Mouse (Mus musculus) layer of hippocampus, postnatal 14 days (tissue): ENCODE data around the gene Ptov1. TPM values are rescaled to one million over a fixed set of nuclear protein-coding genes. Genes with fewer than 3 reads are reported as not detected.

Source experiments
- DNase-seq, 2 experiments: peaks; one replicate each; pipeline ENCODE4 v3.0.0; 2021 to 2022; ENCODE audit warnings: low spot score in 2 of 2, mixed read lengths in 1 of 2
- total RNA-seq, 2 experiments: library from RNA; stranded (reverse); gene quantifications; 2 replicates each; pipeline ENCODE4 v1.2.3; 2021

Ptov1 gene
- total RNA-seq, 2 experiments from 2014 or later = 272 to 295 TPM

GRCm38 (mm10) chr7:44860576-44861428, 8.8 kb downstream of the Ptov1 start:
- peak; percentile 66 to 67 for DNase-seq

GRCm38 (mm10) chr7:44859896-44860295, 9.7 kb downstream of the Ptov1 start:
- no peak for DNase-seq

DNA sequence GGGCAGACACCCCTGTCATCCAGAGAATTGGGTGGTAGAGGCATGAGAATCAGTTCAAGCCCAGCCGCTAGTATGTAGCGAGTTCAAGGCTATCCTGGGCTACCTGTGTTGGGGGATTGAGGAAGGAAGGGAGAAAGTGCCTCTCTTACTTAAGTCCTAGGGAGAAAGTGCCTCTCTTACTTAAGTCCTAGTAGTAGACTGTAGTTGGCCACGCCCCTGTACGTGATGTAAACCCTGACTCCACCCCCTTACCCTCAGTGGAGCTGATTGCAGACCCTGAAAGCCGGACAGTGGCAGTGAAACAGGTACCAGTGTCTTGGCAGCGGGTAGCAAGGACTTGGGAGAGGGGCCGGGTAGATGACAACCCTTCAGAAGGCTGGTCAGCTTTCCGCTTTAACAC, 11.7 kb downstream of the Ptov1 start:
- no peak for DNase-seq

DNA sequence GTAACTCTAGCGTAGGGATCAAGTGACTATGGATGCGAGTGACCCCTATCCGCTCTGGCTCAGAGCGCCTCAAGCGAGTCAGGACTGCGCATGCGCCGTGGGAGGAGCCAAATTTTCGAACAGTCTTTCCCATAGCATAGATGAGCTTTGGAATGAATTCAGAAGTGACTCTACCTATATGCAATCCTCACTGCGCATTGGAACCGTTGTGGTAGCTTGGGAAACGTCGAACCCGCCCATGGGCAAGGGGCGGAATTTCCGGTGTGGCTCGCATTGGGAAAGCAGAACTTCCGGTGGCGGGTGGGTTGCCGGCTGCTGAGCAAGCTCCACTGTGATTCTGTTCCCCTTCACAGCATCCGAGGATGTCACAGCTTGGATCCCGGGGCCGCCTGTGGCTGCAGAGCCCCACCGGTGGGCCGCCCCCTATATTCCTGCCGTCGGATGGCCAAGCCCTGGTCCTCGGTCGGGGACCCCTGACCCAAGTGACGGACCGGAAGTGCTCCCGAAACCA, 12.5 kb downstream of the Ptov1 start, which contains the start of gene Pnkp:
Pnkp (plus strand) TSS at position 98 of the 511 bp plus-strand sequence.
- peak; percentile 91 to 94 for DNase-seq

DNA sequence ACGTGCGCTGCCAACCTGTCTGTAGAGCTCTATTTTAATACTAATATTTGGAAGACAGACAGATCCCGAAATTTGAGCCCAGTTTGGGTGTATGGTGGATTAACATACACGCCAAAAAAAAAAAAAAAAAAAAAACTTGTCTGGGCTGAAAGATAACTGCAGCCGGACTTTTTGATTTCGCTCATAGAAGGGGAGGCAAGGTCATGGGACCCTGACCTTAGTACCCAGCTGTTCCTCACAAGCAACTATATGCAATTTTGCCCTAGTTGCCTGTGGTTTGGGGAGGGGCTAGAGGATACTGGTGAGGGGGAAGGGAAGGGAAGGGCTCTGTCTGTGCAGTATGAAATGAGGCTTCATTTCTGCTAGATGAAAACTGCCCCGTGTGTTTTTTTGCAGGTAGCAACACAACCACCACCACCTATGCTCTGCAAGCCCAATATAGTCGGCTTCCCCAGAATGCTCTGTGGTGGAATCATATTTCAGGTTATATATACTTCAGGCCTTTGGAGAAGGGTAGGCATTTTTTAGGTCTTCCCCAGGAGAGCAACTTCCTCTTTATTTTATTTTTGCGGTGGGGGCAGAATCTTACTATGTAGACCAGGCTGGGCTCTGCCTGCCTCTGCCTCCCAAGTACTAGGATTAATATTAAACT, 13.2 kb downstream of the Ptov1 start:
- no peak for DNase-seq

DNA sequence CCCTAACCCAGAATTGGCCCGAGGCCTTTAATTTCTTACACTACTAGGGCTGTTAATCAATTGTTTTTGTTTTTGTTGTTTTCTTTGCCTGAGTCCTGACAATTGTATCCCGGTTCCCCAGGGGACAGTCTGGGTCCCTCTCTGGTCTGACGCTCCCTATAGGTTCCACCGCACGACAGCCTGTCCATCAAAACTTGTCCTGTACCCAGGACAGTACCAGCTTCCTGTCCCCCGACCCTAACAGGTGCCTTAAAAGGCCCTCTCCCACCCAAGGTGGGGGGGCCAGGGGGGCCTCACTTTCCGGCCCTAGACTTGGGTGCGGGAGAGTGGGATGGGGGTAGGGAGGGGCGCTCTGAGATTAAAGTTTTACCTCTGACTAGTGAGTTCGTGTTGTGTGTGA, 14.6 kb downstream of the Ptov1 start:
- DNase-seq = no peak

DNA sequence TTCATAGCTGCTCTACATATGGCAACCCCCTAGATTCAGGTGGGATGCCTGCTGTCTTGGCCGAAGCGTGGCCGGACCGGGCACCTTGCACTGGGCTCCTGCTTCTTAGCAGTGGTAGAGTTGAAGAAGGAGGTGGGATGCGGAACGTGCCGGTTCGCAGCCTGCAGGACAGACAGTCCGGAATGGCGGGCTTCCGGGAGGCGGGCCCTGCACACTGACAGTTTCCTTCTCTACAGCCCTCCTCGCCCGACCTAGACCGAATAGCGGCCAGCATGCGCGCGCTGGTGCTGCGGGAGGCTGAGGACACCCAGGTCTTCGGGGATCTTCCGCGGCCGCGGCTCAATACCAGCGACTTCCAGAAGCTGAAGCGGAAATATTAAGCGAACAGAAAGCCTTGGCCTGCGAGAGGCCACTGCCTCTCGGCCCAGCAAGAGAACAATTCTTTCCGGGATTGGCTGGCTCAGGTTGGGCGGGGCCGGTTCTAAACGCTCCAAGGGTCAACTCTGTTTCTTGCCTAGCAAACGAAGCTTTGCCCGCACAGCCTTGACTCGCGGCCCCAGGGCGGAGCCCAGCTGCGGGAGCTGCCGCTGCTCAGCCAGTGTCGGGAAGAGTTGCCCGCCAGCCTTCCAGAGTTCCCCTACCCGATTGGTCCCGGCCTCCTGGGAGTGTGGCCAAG, 15.1 kb downstream of the Ptov1 start:
- peak; percentile 76 to 78 for DNase-seq

DNA sequence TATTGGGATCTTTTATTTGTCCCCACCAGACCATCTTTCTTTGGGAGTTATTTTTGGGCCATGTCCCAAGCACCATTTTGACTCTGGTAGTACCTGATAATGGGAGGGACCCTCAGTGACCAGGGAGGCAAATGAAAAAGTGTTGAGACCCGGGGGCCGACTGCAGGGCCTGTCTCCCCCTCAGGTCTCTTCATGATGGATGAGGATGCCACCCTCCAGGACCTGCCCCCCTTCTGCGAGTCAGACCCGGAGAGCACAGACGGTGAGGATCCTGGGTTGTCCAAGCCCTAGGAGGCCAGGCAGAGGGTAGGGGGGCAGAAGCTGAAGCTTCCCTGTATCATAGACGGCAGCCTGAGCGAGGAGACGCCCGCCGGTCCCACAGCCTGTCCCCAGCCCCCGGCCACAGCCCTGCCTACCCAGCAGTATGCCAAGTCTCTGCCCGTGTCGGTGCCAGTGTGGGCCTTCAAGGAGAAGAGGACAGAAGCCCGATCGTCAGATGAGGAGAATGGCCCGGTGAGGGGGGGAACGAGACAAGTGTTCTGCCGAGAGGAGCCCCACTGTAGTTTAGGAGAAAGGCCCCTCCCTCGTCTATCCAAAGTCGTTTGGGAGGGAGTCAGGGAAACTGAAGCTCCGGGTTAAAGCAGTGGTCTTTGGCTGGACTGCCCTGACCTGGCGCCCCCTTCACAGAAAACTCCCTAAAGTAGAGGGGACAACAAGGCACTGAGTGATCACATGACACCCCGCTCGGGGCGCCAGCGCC, 15.8 kb downstream of the Ptov1 start:
- no peak for DNase-seq

DNA sequence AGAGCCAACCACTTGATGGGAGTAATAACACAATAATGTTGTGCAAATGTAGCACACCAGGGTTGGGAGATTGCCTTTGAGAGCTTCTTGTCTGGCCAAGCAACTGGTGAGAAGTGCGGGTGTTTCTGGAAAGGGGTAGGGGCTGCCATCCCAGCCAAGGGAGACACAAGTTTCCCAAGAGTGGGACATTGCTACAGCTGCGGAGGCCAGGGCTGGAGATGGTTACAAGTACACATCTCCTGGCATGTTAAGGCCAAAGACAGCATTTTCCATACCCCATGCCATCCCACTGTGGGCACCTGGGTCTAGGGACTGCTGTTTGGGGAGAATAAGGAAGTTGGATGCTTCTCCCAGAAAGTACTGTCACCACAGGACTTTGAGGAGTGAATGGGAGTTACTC, 16.5 kb downstream of the Ptov1 start:
- DNase-seq = no peak

DNA sequence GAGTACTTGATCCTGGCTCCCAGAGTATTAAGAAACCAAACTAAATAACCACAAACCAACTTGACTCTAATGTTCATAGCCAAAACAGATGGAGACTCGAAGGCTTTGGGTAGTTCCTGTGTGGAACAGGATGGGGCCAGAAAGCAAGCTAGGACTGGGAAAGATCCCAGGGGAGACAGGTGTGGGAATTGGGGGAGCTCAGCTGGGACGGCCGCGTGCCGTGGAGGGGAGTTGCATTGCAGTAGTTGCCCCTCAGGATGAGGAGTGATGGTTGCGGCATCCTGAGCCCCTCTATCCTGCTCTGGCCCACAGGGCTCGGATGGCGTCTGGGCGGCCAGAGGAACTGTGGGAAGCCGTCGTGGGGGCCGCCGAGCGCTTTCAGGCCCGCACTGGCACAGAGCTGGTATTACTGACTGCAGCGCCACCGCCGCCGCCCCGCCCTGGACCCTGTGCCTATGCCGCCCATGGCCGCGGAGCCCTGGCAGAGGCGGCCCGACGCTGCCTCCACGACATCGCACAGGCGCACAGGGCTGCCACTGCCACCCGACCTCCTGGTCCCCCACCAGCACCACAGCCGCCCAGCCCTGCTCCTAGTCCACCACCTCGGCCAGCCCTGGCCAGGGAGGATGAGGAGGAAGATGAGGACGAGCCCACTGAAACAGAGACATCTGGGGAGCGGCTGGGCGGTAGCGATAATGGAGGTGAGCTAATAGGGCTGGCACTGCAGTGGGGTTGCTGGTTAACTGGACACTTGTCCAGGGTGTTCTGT, 17.1 kb downstream of the Ptov1 start:
- DNase-seq = no peak

DNA sequence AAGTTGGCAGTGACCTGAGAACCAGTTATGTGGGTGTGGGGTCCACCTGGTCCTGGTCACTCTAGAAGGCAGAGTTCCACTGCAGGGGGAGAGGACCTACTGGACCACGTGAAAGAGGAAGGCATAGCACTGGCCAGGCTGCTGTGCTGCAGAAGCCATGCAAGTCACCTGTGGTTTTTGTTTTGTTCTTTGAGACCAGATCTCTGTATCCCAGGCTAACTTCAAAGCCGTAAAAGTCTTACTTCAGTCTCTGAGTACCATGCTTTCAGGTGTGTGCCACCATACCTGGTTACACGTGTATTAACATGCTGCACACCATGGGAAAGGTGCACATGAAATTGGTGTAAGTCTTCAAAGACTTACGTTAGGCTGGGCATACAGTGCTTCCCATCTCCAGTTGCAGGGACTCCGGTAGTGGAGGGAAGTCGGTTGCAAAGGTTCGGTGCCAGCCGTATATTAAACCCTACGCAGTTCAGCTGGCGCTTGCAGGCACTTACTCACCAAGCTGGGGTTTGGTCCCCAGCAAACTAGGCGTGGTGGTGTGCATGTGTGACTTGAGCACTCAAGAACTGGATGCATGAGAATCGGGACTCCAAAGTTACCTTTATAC, 17.9 kb downstream of the Ptov1 start:
- DNase-seq = no peak

GRCm38 (mm10) chr7:44850789-44851624, 18.6 kb downstream of the Ptov1 start:
- DNase-seq = no peak

DNA sequence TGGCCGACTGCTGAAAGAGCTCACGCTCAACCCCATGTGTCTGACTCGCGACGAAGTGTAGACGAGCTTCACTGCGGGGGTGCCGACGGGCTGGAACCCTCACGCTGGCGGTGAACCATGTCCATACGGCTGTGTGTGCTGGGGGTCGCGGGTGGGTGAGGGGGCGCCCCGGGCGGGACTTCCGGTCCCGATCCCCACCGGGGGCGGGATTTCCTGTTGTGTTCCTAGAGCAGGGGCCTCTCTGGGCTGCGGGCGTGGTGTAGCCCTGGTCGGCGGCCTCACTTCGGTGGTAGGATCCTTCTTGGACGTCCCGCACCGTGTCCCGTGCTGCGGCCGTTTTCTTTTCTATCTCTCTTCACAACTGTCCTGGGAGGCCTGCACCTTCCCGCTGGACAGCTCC, 19.4 kb downstream of the Ptov1 start:
- DNase-seq = peak; percentile 77 to 80

DNA sequence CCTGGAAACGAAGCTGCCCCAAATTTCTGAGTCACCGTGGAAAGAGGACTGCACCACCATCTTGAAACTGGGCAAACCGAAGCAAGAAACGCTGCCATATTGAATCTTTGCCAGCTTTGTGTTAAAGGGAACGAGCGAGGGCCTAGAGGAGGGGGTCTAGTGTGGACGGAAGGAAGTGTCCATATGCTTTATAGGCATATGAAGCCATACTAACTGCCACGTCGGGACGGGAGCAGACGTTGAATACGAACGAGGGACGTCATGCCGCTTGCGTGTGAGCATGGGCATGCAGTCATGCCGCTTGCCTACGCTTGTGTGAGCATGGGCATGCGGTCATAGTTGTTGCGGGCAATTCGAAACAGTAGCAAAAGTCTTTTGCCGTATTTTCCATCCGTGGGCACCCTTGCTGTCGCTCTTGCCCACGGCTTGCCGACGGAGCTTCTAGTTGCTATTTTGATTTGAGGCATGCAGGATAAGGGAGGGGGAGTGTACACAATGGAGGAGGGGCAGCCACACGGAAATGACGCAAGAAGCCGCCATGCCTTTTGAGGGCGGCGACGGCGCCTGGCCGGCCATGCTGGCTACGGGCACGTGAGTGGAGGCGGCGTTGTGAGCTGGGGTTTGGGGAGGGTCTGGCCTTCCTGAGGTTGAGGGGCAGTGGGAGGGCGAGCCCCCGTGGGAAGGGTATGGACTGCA, 20.0 kb downstream of the Ptov1 start:
- DNase-seq = peak; percentile 90 to 95

DNA sequence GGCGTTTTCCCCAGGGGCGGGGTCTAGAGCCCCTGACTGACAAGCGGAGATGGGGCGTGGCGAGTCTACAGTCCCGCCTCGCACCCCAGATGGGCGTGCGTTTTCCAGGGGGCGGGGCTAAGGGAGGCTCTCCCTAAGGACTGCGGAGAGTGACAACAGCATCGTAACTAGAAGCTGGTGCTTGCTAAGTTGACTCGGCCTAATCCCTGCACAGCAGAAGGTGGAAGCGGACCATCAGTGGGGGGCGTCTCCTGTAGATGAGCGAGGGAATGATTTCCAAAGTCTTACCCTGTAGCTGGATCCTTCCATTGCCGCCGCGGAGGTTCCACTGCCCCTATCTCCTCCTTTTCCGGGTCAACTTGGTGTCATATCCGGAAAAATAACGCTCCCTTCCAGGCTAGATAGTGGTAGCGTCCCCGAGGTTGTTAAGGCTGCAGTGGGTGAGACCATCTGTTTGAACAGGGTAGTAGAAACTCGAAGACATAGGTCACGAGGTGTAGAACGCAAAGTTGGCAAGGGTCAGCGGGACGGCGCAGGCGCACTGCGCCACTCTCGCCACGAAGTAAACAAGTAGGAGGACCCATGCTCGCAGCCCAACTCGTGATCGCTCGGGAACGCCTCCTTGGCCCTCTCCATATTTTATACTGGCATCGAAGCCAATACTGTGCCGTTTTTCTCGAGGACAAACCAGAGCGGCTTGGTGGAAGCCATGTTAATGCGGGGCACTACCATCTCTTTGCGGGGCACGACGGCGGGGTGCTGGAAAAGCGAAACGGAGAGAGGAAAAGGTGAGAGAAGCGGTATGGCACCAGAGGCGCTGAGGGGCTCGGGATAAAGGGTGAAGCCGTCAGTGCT, 20.8 kb downstream of the Ptov1 start, which contains the start of the genes Akt1s1 and Tbc1d17:
Akt1s1 (plus strand) TSS at position 431 of the 855 bp plus-strand sequence.
Tbc1d17 (minus strand) TSS at position 519 of the 855 bp plus-strand sequence.
- DNase-seq = peak; percentile 99 to 100

DNA sequence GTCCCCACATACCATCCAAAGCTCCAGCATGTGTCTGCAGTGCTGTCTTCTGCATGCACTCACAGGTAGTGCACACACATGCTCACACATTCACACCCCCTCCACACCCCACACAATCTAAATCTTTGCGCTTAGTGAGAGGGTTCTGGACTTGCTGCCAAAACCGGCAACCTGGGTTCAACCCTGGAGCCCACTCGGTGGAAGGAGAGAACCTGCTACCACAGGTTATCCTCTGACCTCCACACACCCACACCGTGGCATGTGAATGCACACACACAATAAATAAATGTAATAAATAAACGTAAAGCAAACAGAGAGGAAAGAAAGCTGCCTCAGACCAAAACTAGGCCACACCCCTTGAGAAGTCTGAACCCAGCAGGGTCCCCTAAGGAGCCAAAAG, 21.8 kb downstream of the Ptov1 start:
- no peak for DNase-seq

DNA sequence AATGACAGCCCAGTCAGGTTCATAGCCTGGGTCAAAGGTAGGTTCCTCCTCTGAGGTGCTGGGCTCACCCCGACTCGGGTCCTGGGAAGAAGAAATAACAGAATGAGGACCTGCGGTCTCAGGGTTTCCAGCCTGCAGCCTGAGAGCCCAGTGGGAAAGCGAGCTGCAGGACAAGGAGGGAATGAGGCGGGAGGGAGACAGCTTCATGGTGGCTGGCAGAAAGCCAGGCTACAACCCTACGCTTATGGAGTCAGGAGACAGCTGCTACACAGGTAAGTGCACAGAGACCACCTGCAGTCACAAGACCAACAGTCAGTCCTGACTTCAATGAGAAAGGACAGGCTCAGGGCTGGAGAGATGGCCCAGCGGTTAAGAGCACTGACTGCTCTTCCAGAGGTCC, 22.8 kb downstream of the Ptov1 start:
- DNase-seq = no peak
